Mouse (Mus musculus) kidney, postnatal 4 days (tissue): Measurements from ENCODE around the gene Gm13539.

Experiments used
- DNase-seq, 2 experiments: peaks; one replicate each; pipeline ENCODE4 v3.0.0; 2021; ENCODE audit warnings: mixed read lengths in 2 of 2

Gene Gm13539

GRCm38 (mm10) chr2:25828344-25828947, 46.4 kb downstream of the Gm13539 start:
- DNase-seq: no peak

GRCm38 (mm10) chr2:25830786-25831185, 48.7 kb downstream of the Gm13539 start:
- DNase-seq: no peak

DNA sequence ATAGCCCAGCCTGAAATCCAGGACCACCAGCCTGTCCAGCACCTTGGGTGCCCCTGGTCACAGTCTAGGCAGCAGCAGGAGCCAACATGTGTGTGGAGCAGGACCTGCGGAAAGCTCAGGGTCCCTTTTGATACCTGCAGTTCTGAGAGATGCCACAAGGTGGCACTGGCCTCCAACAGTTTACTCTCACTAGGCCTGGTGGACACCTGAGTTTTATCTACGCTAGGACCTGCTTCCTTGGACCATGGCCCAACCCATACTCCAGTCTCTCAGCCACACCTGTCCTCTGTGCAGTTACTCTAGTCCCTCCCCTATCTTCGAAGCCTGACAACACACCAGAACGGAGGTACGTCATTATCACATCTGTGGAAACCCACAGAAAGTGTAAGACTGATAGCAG, 54.2 kb downstream of the Gm13539 start:
- peak; percentile 84 for DNase-seq
